Mouse (Mus musculus): ENCODE data around the gene Fhl3. TPM values are rescaled to one million over a fixed set of nuclear protein-coding genes. Genes with fewer than 3 reads are reported as not detected.

Gene Fhl3
- total RNA-seq, 2 experiments from 2014 or later: 4.3 to 5.0 TPM

- no peak for DNase-seq (ENCODE audit: low spot score in 2 of 2)
Observed at GRCm38 (mm10) chr4:124752281-124753199, 52.0 kb downstream of the Fhl3 start.

DNA sequence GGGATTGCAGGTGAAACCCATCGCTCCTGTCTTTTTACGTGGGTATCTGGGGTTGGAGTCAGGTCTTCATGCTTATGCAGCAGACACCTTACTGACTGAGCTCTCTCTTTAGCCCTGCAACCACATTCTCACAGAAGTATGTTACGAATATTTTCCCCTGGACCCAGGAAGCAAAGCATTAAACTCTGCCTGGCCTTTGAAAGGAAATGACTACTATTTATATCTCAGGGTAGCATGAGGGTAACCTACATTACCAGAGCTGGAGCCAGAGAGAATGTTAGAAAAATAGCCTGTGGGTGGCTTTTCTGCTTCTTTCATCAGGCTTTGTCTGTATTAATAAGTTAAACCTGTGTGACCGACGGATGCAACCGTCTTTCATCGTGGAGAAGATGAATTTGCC, 55.0 kb downstream of the Fhl3 start:
- DNase-seq (ENCODE audit: low spot score in 2 of 2): no peak

Small RNA genes lying within 50 kb of the gene (microRNA-seq; reads per million reads assigned to microRNA genes)
- gene Gm24721: 0 reads per million in 2 experiments
- 0 reads per million in 2 experiments for gene Mir697
- gene Mir698: 0.59 to 1.1 reads per million in 2 experiments

Other genes starting within 250 kb of the Fhl3 start
- gene 3100002H09Rik, start 89.9 kb upstream of the Fhl3 start, total RNA-seq (2021): 1 to 10 TPM in 1 of 2 experiments, under 1 TPM in 1; 0.94 to 1.7 TPM
- gene Pou3f1, start 43.9 kb upstream of the Fhl3 start, total RNA-seq (2021): 10 to 100 TPM; 48.6 to 55.5 TPM
- gene Utp11, start 7.1 kb upstream of the Fhl3 start, total RNA-seq (2021): 10 to 100 TPM; 17.8 to 18.5 TPM
- 10 to 100 TPM; 36.8 to 41.3 TPM for gene Sf3a3, start 14.1 kb downstream of the Fhl3 start, total RNA-seq (2021)
- gene Inpp5b, start 41.1 kb downstream of the Fhl3 start, total RNA-seq (2021): 10 to 100 TPM; 37.8 to 38.9 TPM
- gene Mtf1, start 101.4 kb downstream of the Fhl3 start, total RNA-seq (2021): 10 to 100 TPM; 20.6 to 24.1 TPM
- 10 to 100 TPM; 24.5 to 26.6 TPM for gene Yrdc, start 150.0 kb downstream of the Fhl3 start, total RNA-seq (2021)
- 100 to 1,000 TPM; 107 to 115 TPM for gene 1110065P20Rik, start 150.5 kb downstream of the Fhl3 start, total RNA-seq (2021)
- gene Maneal, start 161.5 kb downstream of the Fhl3 start, total RNA-seq (2021): 10 to 100 TPM; 43.5 to 48.3 TPM
- gene Epha10, start 180.2 kb downstream of the Fhl3 start, total RNA-seq (2021): 10 to 100 TPM; 12.8 to 16.9 TPM
- 10 to 100 TPM; 19.0 to 21.8 TPM for gene 9930104L06Rik, start 236.3 kb downstream of the Fhl3 start, total RNA-seq (2021)
- gene Cdca8, start 238.6 kb downstream of the Fhl3 start, total RNA-seq (2021): 1 to 10 TPM; 5.4 to 6.2 TPM

Measured in layer of hippocampus, postnatal 10 days (tissue).